Mouse (Mus musculus) megakaryocyte, embryonic 14.5 days (primary cell): ENCODE data around the gene Galr2.
"Not testable (repeated sequence)": the region's sequence is repeated elsewhere in the genome, so short reads cannot be mapped to it uniquely, and the experiment has no call there.

ENCODE experiments used
- FLI1 ChIP-seq: IDR thresholded peaks from 2 replicates; pipeline ENCODE4 v1.6.1; 2012; ENCODE audit warnings: low read length, inconsistent platforms, mixed read lengths
- GATA1 ChIP-seq: IDR thresholded peaks from 3 replicates; pipeline ENCODE4 v1.6.1; 2012; ENCODE audit warnings: mixed read lengths, low read length, inconsistent platforms, borderline replicate concordance

DNA sequence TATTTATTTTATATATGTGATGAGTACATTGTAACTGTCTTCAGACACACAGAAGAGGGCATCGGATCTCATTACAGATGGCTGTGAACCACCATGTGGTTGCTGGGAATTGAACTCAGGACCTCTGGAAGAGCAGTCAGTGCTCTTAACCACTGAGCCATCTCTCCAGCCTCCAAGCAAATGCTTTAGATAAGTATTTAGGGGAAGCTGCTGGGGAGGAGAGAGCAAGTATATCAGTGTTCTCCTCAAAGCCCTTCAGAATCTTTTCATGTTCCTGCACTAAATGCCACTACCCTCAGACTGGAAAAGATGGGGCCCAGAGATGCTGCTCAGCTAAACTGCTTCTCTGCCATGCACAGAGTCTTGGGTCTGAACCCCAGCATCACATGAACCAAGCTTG is 3.6 kb upstream of the Galr2 start:
- TF ChIP-seq GATA1, FLI1: not testable (repeated sequence)
